Mouse (Mus musculus) layer of hippocampus, adult 2 months (tissue): Measurements from ENCODE around the gene Nubp2. TPM values are rescaled to one million over a fixed set of nuclear protein-coding genes. Genes with fewer than 3 reads are reported as not detected.

Source experiments
- DNase-seq, 2 experiments: peaks; one replicate each; pipeline ENCODE4 v3.0.0; 2022; ENCODE audit warnings: low spot score in 2 of 2
- H3K27ac ChIP-seq: fragments of 200-600 bp; 2 replicates; pipeline ENCODE4 v1.8.1; 2022
- H3K4me3 ChIP-seq: fragments of 200-600 bp; 2 replicates; pipeline ENCODE4 v1.8.1; 2022; ENCODE audit warnings: mild to moderate bottlenecking
- CTCF ChIP-seq: fragments of 200-600 bp; conservative IDR thresholded peaks from 2 replicates; pipeline ENCODE4 v1.8.1; 2022; ENCODE audit warnings: antibody characterized with exemption, mild to moderate bottlenecking, moderate library complexity
- total RNA-seq, 2 experiments: library from RNA; stranded (reverse); gene quantifications; 2 replicates each; pipeline ENCODE4 v1.2.3; 2021

Gene Nubp2
- total RNA-seq, 2 experiments from 2014 or later: 34.3 to 35.8 TPM

GRCm38 (mm10) chr17:24850065-24850772, 35.9 kb downstream of the Nubp2 start, which contains the start of gene Fahd1:
Gene Fahd1 (minus strand): TSS chr17:24850364.
- no peak; the same call in 1 of the 2 replicates for TF ChIP-seq CTCF
- peak within 1 kb of the TSS; percentile 71 for H3K4me3 ChIP-seq
- peak; percentile 91 to 98 for DNase-seq
- H3K27ac ChIP-seq: peak within 1 kb of the TSS; percentile 99

GRCm38 (mm10) chr17:24849733-24850064, 36.5 kb downstream of the Nubp2 start:
- peak overlapping the region; percentile 71 for H3K4me3 ChIP-seq
- no peak for DNase-seq
- peak; percentile 62 for TF ChIP-seq CTCF
- H3K27ac ChIP-seq: peak overlapping the region; percentile 99

- Histone ChIP-seq H3K4me3 (peak overlapping the region; percentile 71), H3K27ac (peak overlapping the region; percentile 99; the same call in 1 of the 2 replicates)
- TF ChIP-seq CTCF: no peak
- DNase-seq: no peak
These were observed 37.5 kb downstream of the Nubp2 start for GRCm38 (mm10) chr17:24848600-24849031.

- H3K27ac ChIP-seq: no peak overlapping the region
- no peak for DNase-seq
- TF ChIP-seq CTCF: no peak
- H3K4me3 ChIP-seq: no peak overlapping the region
These were observed 38.8 kb downstream of the Nubp2 start for GRCm38 (mm10) chr17:24847386-24847785.

GRCm38 (mm10) chr17:24844525-24844924, 41.6 kb downstream of the Nubp2 start:
- Histone ChIP-seq H3K27ac (no peak overlapping the region), H3K4me3 (no peak overlapping the region)
- no peak for TF ChIP-seq CTCF
- DNase-seq: no peak

DNA sequence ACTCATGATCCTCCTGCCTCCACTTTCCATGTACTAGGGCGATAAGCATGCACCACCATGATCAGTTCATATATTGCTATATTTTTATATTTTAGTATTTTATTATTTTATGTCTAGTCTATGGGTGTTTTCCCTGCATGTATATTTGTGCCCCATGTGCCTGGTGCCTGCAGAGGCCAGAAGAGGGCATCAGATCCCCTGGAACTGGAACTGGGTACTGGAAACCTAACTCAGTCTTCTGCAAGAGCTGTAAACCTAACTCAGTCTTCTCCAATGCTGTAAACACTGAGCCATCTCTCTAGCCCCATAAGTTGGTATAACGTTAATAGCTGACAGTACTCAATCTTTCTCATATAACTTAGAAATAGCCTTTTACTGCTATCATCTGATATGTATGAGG, 43.5 kb downstream of the Nubp2 start:
- Histone ChIP-seq H3K4me3 (no peak overlapping the region), H3K27ac (no peak overlapping the region)
- peak; percentile 63 for TF ChIP-seq CTCF
- DNase-seq: no peak

DNA sequence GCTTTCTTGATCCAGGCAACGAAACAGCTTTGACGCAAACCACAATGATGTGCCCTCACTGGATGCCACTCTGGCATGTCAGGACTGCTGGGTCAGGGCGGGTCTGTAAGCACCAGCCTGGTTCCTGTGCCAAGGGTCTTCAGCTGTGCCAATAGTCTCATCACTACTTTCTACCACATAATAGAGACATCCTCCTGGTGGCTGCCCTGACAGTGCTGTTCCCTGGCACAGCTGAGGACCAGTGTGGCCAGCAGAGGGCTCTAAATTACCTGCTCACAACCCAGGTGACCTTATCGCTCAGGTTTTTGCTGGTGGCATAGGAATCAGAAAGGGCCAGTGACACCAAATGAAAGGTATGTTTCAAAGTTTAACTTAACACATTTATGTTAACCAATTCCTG, 45.0 kb downstream of the Nubp2 start:
- DNase-seq: no peak
- no peak overlapping the region for H3K4me3 ChIP-seq
- no peak overlapping the region for H3K27ac ChIP-seq
- peak; percentile 61 for TF ChIP-seq CTCF

DNA sequence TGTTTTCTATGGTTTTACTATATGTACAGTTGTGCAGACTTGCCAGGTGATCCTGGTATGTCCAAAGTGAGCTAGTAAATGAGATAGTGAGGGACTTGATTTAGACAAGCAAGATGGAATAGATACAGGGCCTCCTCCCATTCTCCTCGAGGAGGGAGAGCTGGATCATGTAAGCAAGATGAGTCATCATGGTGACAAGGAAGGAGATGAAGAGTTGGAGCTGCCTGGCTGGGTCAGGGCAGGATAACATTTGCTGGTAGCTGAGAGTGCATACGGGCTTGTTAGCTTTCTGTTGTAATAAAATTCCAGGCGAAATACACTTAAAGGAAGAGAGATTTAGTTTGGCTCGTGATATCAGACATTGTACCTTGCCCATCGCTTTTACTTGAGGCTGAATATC, 45.8 kb downstream of the Nubp2 start:
- no peak for TF ChIP-seq CTCF
- no peak overlapping the region for H3K4me3 ChIP-seq

DNA sequence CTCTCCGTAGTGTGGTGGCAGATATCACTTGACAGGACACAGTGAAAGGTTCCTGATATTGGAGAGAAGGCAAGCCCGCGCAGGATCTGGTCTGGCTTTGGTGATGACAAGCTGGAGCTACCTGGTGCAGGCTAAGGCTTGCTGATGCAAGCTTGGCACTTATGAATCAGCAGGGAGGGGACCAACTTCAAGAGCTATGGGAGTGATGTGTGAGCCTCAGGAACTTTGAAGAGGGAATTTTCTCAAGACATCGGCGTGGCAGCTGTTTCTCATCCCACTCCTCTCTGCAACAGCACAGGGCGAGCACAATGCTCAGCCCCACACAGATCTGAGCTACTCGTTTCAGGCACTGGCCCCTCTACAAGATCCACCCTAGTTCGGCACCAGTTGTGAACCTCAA, 46.3 kb downstream of the Nubp2 start, which contains the start of gene Hagh:
TSS of gene Hagh (plus strand) at position 302 of the 400 bp plus-strand sequence.
- no peak for TF ChIP-seq CTCF
- no peak for DNase-seq
- no peak within 1 kb of the TSS for H3K27ac ChIP-seq

More for the DNA sequence above, 45.8 kb downstream of the Nubp2 start:
- H3K27ac ChIP-seq: no peak overlapping the region
- no peak for DNase-seq

More for the DNA sequence above, 46.3 kb downstream of the Nubp2 start, which contains the start of gene Hagh:
- H3K4me3 ChIP-seq: no peak within 1 kb of the TSS

Other genes with a start within 250 kb of the Nubp2 start
- gene Slc9a3r2, start 236.0 kb downstream of the Nubp2 start, total RNA-seq: 10 to 100 TPM; 41.9 to 44.1 TPM
- 1 to 10 TPM; 2.0 to 2.3 TPM for gene Npw, start 227.9 kb downstream of the Nubp2 start, total RNA-seq
- gene Zfp598, start 216.7 kb downstream of the Nubp2 start, total RNA-seq: 10 to 100 TPM; 36.6 to 43.9 TPM
- 100 to 1,000 TPM; 146 to 155 TPM for gene Syngr3, start 196.4 kb downstream of the Nubp2 start, total RNA-seq
- 10 to 100 TPM; 22.3 to 22.4 TPM for gene Gfer, start 190.2 kb downstream of the Nubp2 start, total RNA-seq
- 1 to 10 TPM; 3.3 to 3.4 TPM for gene Noxo1, start 190.1 kb downstream of the Nubp2 start, total RNA-seq
- gene Tbl3, start 178.7 kb downstream of the Nubp2 start, total RNA-seq: 10 to 100 TPM; 30.9 to 32.8 TPM
- gene Rnf151, start 168.3 kb downstream of the Nubp2 start, total RNA-seq: under 1 TPM in 1 of 2 experiments, not detected in 1; 0.56 TPM
- gene Rps2, start 168.2 kb downstream of the Nubp2 start, total RNA-seq: 100 to 1,000 TPM; 302 to 315 TPM
- gene Ndufb10, start 161.9 kb downstream of the Nubp2 start, total RNA-seq: 100 to 1,000 TPM; 210 to 227 TPM
- gene Rpl3l, start 158.5 kb downstream of the Nubp2 start, total RNA-seq: under 1 TPM; 0.38 to 0.61 TPM
- 10 to 100 TPM; 32.0 to 40.8 TPM for gene Msrb1, start 149.7 kb downstream of the Nubp2 start, total RNA-seq
- not detected for gene Hs3st6, start 133.4 kb downstream of the Nubp2 start, total RNA-seq
- gene Meiob, start 82.1 kb downstream of the Nubp2 start, total RNA-seq: not detected
- gene Hagh, start 46.2 kb downstream of the Nubp2 start, total RNA-seq: 100 to 1,000 TPM; 135 to 137 TPM
- gene Fahd1, start 36.0 kb downstream of the Nubp2 start, total RNA-seq: 10 to 100 TPM; 21.1 to 22.4 TPM
- under 1 TPM in 1 of 2 experiments, not detected in 1; 0.34 TPM for gene Igfals, start 20.4 kb downstream of the Nubp2 start, total RNA-seq
- 10 to 100 TPM; 43.6 to 45.0 TPM for gene Spsb3, start 294 bp upstream of the Nubp2 start, total RNA-seq
- gene Eme2, start 8.7 kb upstream of the Nubp2 start, total RNA-seq: 10 to 100 TPM; 66.9 to 72.7 TPM
- 10 to 100 TPM; 80.4 to 85.1 TPM for gene Mrps34, start 8.8 kb upstream of the Nubp2 start, total RNA-seq
- 10 to 100 TPM; 60.1 to 63.7 TPM for gene Nme3, start 10.2 kb upstream of the Nubp2 start, total RNA-seq
- 100 to 1,000 TPM; 409 to 411 TPM for gene Mapk8ip3, start 50.6 kb upstream of the Nubp2 start, total RNA-seq
- 1 to 10 TPM; 4.4 to 6.1 TPM for gene Jpt2, start 74.3 kb upstream of the Nubp2 start, total RNA-seq
- 10 to 100 TPM; 25.2 to 30.7 TPM for gene Cramp1l, start 129.4 kb upstream of the Nubp2 start, total RNA-seq
- gene Ift140, start 129.7 kb upstream of the Nubp2 start, total RNA-seq: 10 to 100 TPM; 23.5 to 25.0 TPM
- gene Tmem204, start 197.2 kb upstream of the Nubp2 start, total RNA-seq: 1 to 10 TPM; 8.2 to 8.8 TPM
- gene Telo2, start 229.6 kb upstream of the Nubp2 start, total RNA-seq: 10 to 100 TPM; 36.9 to 42.8 TPM
- 1 to 10 TPM; 2.6 to 2.8 TPM for gene Ptx4, start 234.4 kb upstream of the Nubp2 start, total RNA-seq
- gene Clcn7, start 247.0 kb upstream of the Nubp2 start, total RNA-seq: 10 to 100 TPM; 53.5 to 55.7 TPM